Mouse (Mus musculus) liver, embryonic 15.5 days (tissue): Measurements from ENCODE around the gene Mlycd. TPM values are rescaled to one million over a fixed set of nuclear protein-coding genes. Genes with fewer than 3 reads are reported as not detected.

Source experiments
- polyA plus RNA-seq: library from polyadenylated mRNA; unstranded; fragments of >200 nt; fragmentation: Nextera tagmentation; extraction: Ambion mirVana; gene quantifications from 2 replicates; pipeline ENCODE4 v1.2.1, GENCODE M21; 2015

The Mlycd gene
- polyA plus RNA-seq, 1 experiment from 2014 or later: 11.5 TPM

Other genes starting within 250 kb of the Mlycd start
- gene Hsbp1, start 50.4 kb upstream of the Mlycd start, polyA plus RNA-seq: 80.0 and 82.2 TPM in 2 replicates
- 41.2 and 49.7 TPM in 2 replicates for gene Osgin1, start 39.2 kb downstream of the Mlycd start, polyA plus RNA-seq
- gene Necab2, start 51.8 kb downstream of the Mlycd start, polyA plus RNA-seq: not detected in 2 replicates
- not detected in 2 replicates for gene Slc38a8, start 106.8 kb downstream of the Mlycd start, polyA plus RNA-seq
- gene Mbtps1, start 163.9 kb downstream of the Mlycd start, polyA plus RNA-seq: 24.7 and 26.3 TPM in 2 replicates
- gene Hsdl1, start 180.3 kb downstream of the Mlycd start, polyA plus RNA-seq: 16.5 and 18.1 TPM in 2 replicates
- gene Dnaaf1, start 180.4 kb downstream of the Mlycd start, polyA plus RNA-seq: 0.05 and 0.08 TPM in 2 replicates
- gene Taf1c, start 210.3 kb downstream of the Mlycd start, polyA plus RNA-seq: 5.4 and 7.4 TPM in 2 replicates
- gene Adad2, start 217.9 kb downstream of the Mlycd start, polyA plus RNA-seq: not detected in 2 replicates
- not detected in 2 replicates for gene Kcng4, start 240.8 kb downstream of the Mlycd start, polyA plus RNA-seq